Mouse (Mus musculus) liver, embryonic 14.5 days (tissue): ENCODE data around the gene Pnpo.

Experiments used
- CTCF ChIP-seq: IDR thresholded peaks from 2 replicates; pipeline ENCODE4 v1.5.1; 2016; ENCODE audit warnings: antibody characterized with exemption, low read depth, control low read depth
- EP300 ChIP-seq: IDR thresholded peaks from 2 replicates; pipeline ENCODE4 v1.6.1; 2016; ENCODE audit warnings: antibody characterized with exemption, low read depth

DNA sequence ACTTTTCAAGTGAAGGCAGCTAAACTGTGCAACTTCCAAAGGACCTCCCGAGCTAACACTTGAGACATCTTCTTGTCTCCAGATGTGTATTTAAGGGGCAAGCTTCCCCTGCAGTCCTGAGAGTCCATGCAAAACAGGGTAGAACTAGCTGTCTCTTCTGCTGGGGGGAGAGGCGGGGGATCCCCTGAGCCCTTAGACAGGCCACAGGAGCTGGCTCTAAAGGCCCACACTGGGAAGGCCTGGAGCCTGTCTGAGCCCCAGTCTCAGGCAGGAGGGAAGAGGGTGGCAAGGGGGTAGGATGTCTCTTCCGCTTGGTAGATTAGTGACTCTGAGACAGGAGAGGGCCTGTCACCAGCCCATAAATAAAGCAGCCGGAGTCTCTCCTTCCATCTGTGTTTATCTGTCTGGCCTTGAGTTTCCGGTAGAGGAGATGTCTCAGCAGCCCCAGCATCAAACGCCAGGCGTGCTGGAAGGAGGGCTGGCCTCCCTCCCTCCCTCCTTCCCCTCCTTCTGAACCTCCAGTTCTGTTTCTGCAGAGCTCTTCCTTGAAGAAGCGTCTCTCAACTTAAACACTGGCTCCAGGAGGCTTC lies 49.0 kb upstream of the Pnpo start:
- TF ChIP-seq EP300, result no peak
- TF ChIP-seq CTCF, result no peak
